Mouse (Mus musculus) hindbrain, embryonic 12.5 days (tissue): ENCODE data around the gene Ggcx. TPM values are rescaled to one million over a fixed set of nuclear protein-coding genes. Genes with fewer than 3 reads are reported as not detected.
A peak's percentile ranks its signal among the peaks of the same experiment; 100 is the strongest.

Experiments
- ATAC-seq: fragments of 200-750 bp; cut with Nextera tagmentation; 2 replicates; pipeline ENCODE4 v1.8.0; 2017; ENCODE audit warnings: moderate TSS enrichment; ENCODE audit not compliant: low FRiP score
- H3K27ac ChIP-seq: fragments of 300-500 bp; sonication (generic); 2 replicates; pipeline ENCODE4 v1.5.1; 2016; ENCODE audit warnings: mild to moderate bottlenecking
- H3K27me3 ChIP-seq: fragments of 300-500 bp; sonication (generic); 2 replicates; pipeline ENCODE4 v1.6.1; 2016; ENCODE audit warnings: mild to moderate bottlenecking
- H3K36me3 ChIP-seq: fragments of 300-500 bp; sonication (generic); 2 replicates; pipeline ENCODE4 v1.6.1; 2016; ENCODE audit warnings: mild to moderate bottlenecking
- H3K4me1 ChIP-seq: fragments of 300-500 bp; sonication (generic); 2 replicates; pipeline ENCODE4 v1.6.1; 2016
- H3K4me2 ChIP-seq: fragments of 300-500 bp; sonication (generic); replicated peaks from 2 replicates; pipeline ENCODE4 v1.6.1; 2016; ENCODE audit warnings: mild to moderate bottlenecking
- H3K4me3 ChIP-seq: fragments of 300-500 bp; sonication (generic); 2 replicates; pipeline ENCODE4 v1.5.1; 2016; ENCODE audit warnings: mild to moderate bottlenecking
- H3K9ac ChIP-seq: fragments of 300-500 bp; sonication (generic); 2 replicates; pipeline ENCODE4 v1.6.1; 2016; ENCODE audit warnings: mild to moderate bottlenecking, moderate library complexity
- H3K9me3 ChIP-seq: fragments of 300-500 bp; sonication (generic); replicated peaks from 2 replicates; pipeline ENCODE4 v1.6.1; 2016; ENCODE audit warnings: mild to moderate bottlenecking
- WGBS: fragments of 180-500 bp; shearing (Covaris S2); methylation state at CpG from one replicate; pipeline ENCODE4 v1.1.7; 2016; 5-methylcytosine and 5-hydroxymethylcytosine counted together
- polyA plus RNA-seq: library from polyadenylated mRNA; unstranded; fragments of >200 nt; fragmentation: Nextera tagmentation; extraction: Ambion mirVana; gene quantifications from 2 replicates; pipeline ENCODE4 v1.2.1, GENCODE M21; 2016

Gene Ggcx
- 24.9 and 30.8 TPM in 2 replicates for polyA plus RNA-seq

DNA sequence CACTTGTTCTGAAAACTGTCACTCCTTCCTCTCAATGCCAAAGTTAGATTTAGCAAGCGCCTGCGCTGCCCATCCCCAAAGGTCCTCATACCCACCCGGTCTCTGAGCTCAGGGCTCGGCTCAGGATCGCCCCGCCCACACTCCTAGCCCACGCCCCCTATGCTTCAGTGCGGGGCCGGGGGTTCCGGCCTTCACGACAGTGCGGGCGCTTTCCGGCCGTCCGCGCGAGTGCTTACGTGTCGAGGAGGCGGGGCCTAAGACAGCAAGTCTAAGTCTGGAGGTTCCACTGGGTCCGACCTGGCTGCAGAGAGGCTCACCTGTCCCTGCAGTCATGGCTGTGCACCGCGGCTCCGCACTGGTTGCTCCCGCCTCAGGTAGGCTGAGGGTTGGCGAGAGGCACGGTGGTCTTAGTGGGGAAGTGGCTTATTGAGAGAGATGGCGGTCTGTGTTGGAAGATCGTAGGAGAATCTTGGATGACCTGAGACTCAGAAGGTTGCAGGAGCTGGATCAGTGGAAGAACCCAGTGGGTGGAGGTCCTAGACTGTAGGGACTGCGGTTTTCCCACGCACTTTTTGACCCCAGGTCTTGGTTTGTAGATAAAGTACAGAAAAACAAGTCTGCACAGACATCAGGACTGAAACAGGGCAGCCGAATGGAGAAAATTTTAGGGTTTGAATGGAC lies at the start of gene Ggcx:
Gene Ggcx, plus strand, starts transcription at position 233 of the 681 bp plus-strand sequence.
- 2% methylated on average over 33 of the region's 33 CpGs for WGBS
- Histone ChIP-seq H3K27me3 (no peaks in the 10 kb centered on the region), H3K4me3 (peak within 1 kb of the TSS; percentile 78), H3K9ac (peak within 1 kb of the TSS; percentile 84), H3K4me1 (peaks cover 17% of the 10 kb centered on the region), H3K36me3 (peaks cover 20% of the 10 kb centered on the region), H3K4me2 (peak within 1 kb of the TSS; percentile 82), H3K27ac (peak within 1 kb of the TSS; percentile 58; the same call in 1 of the 2 replicates), H3K9me3 (no peaks in the 10 kb centered on the region)
- ATAC-seq: peak; percentile 96

DNA sequence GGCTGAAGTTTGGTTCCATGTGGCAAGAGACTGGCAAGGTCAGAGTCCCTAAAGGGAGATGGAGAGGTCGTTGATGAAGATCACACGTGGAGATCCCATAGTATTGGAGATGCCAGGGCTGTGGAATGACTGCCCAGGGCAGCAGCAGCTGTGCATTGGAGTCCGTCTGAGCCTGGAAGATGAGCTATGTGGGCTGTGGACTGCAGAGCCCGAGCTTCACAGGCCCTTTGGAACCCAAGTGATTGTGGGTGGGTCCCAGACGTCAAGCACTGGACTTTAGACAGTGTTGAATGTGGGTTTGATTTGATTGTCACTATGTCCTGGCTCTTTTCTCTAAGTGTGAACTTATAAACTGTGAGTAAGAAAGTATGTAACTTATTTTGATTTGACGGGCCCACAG lies 49.1 kb upstream of the Ggcx start:
- ATAC-seq: no peak
- Histone ChIP-seq H3K27me3 (no peaks in the 10 kb centered on the region), H3K4me1 (peaks cover 20% of the 10 kb centered on the region), H3K27ac (no peak overlapping the region), H3K36me3 (0 out of 2 replicates have a peak, but pooled peaks cover 4% of the 10 kb centered on the region), H3K9me3 (no peaks in the 10 kb centered on the region), H3K4me3 (no peak overlapping the region), H3K9ac (no peak overlapping the region), H3K4me2 (no peak overlapping the region)
- WGBS: 78% methylated on average over 6 of the region's 6 CpGs

DNA sequence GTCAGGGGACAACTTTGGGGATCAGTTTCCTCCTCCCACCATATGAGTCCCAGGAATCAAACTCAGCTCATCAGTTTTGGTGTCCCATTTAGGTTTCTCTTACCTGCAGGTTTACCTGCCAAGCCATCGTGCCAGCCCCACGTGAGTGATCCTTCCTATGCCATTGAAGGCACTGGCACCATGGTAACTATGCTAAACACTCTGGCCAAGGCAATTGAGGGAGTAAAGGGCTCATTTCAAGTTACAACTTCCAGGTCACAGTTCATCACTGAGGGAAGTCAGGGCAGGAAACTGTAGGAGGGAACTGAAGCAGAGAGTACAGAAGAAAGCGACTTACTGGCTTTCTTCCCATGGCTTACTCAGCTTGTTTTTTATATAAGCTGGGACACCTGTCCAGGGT lies 47.8 kb upstream of the Ggcx start:
- Histone ChIP-seq H3K9me3 (no peaks in the 10 kb centered on the region), H3K27ac (no peak overlapping the region), H3K27me3 (no peaks in the 10 kb centered on the region), H3K4me3 (no peak overlapping the region), H3K4me2 (no peak overlapping the region), H3K36me3 (no peaks in the 10 kb centered on the region), H3K9ac (no peak overlapping the region), H3K4me1 (peaks cover 14% of the 10 kb centered on the region)
- no peak for ATAC-seq
- 71% methylated on average over 3 of the region's 3 CpGs for WGBS

DNA sequence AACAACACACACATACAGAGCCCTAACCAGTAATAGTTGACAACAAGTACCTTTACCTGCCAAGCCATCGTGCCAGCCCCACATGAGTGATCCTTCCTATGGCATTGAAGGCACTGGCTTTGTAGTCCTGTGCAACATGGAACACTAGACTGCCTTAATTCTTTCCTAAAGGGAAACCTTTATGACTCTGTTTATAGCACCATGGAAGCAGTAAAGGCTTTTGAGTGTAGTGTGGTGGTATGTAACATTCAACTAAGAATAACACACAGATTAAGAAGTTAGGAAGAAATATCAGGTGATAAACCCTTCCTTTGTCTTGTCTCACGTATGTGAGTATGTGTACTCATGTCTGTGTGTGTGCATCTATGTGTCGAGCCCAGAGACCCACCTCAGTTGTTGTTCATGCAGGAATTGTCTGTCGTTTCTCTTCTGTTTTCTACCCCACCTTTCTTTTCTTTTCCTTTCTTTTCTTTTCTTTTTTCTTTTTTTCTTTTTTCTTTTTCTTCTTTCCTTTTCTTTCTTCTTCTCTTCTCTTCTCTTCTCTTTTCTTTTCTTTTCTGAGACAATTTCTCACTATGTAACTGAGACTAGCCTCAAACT lies 47.2 kb upstream of the Ggcx start, which contains the start of gene Rnf181:
Gene Rnf181, minus strand, starts transcription at position 113 of the 600 bp plus-strand sequence.
- H3K36me3 ChIP-seq: no peaks in the 10 kb centered on the region
- H3K27ac ChIP-seq: no peak within 1 kb of the TSS
- ATAC-seq: no peak
- H3K9ac ChIP-seq: no peak within 1 kb of the TSS
- no peaks in the 10 kb centered on the region for H3K9me3 ChIP-seq
- no peaks in the 10 kb centered on the region for H3K27me3 ChIP-seq
- WGBS: 71% methylated on average over 4 of the region's 4 CpGs
- H3K4me3 ChIP-seq: no peak within 1 kb of the TSS
- no peak within 1 kb of the TSS for H3K4me2 ChIP-seq
- H3K4me1 ChIP-seq: peaks cover 10% of the 10 kb centered on the region

DNA sequence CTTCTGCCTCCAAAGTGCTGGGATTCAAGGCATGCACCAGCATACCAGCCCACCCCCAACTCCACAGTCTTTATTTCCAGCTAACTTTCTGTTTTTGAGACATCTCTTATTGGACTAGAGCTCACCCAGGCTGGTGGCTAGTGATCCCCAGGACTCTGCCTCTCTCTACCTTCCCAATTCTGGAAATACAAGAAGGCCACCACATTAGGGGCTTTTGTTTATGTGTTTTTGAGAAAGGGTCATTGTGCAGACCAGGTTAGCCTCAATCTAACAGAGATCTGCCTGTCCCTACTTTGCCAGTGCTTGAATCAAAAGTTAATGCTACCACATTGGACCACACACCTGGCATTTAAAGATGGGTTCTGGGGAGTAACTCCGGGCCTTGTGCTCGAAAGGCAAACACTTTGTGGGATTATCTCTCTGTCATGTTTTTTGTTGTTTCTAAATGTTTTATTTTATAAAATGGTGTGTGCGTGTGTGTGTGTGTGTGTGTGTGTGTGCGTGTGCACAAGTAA lies 46.6 kb upstream of the Ggcx start:
- Histone ChIP-seq H3K27me3 (no peaks in the 10 kb centered on the region), H3K4me3 (no peak overlapping the region), H3K9me3 (no peaks in the 10 kb centered on the region), H3K27ac (no peak overlapping the region), H3K9ac (no peak overlapping the region), H3K36me3 (no peaks in the 10 kb centered on the region), H3K4me2 (no peak overlapping the region), H3K4me1 (peaks cover 10% of the 10 kb centered on the region)
- no peak for ATAC-seq
- 76% methylated on average over 4 of the region's 4 CpGs for WGBS

DNA sequence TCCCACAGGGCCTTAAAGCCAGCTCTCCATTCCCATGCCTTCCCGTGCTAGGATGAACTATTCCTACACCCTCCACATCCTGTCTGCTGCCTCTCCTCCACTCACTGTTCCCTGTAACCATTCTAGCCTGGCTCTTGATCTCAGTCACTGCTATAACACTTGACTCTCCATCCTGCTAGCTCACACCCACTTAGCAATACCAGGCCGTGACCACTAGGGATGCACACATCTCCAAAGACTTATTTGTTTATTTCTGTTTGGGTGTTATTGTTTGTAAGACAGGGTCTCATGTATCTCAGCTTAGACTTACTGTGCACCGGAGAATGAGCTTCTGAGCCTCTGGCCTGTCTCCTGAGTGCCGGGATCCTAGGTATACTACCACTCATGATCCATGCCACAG lies 44.6 kb upstream of the Ggcx start:
- 84% methylated on average over 4 of the region's 4 CpGs for WGBS
- H3K27ac ChIP-seq: no peak overlapping the region
- no peak overlapping the region for H3K4me2 ChIP-seq
- H3K36me3 ChIP-seq: no peaks in the 10 kb centered on the region
- H3K27me3 ChIP-seq: no peaks in the 10 kb centered on the region
- no peak overlapping the region for H3K9ac ChIP-seq
- no peak overlapping the region for H3K4me3 ChIP-seq
- ATAC-seq: no peak
- no peaks in the 10 kb centered on the region for H3K9me3 ChIP-seq
- H3K4me1 ChIP-seq: 0 out of 2 replicates have a peak, but pooled peaks cover 5% of the 10 kb centered on the region

DNA sequence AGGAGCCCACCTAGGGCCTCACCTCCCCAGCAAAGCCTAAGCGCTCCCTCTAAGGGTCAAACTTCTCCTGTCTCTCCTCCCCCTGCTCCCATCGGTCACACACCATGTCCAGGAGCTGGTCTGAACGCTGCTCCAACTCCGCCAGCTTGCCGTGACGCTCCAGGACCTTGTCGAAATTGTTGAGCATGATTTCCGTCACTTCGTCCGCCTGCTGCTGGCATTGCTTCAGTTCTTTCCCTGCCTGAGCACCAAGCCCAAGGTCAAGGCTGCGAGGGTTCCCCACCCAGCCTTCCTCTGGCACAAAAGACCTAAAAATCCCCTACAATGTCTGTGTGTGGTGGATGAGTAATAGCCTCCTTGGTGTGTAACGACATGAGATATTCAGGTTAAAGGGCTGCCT lies 44.0 kb upstream of the Ggcx start:
- H3K9me3 ChIP-seq: no peaks in the 10 kb centered on the region
- H3K36me3 ChIP-seq: no peaks in the 10 kb centered on the region
- 0 out of 2 replicates have a peak, but pooled peaks cover 5% of the 10 kb centered on the region for H3K4me1 ChIP-seq
- no peak overlapping the region for H3K4me2 ChIP-seq
- ATAC-seq: no peak
- H3K9ac ChIP-seq: no peak overlapping the region
- no peak overlapping the region for H3K27ac ChIP-seq
- no peaks in the 10 kb centered on the region for H3K27me3 ChIP-seq
- 83% methylated on average over 12 of the region's 12 CpGs for WGBS
- no peak overlapping the region for H3K4me3 ChIP-seq

DNA sequence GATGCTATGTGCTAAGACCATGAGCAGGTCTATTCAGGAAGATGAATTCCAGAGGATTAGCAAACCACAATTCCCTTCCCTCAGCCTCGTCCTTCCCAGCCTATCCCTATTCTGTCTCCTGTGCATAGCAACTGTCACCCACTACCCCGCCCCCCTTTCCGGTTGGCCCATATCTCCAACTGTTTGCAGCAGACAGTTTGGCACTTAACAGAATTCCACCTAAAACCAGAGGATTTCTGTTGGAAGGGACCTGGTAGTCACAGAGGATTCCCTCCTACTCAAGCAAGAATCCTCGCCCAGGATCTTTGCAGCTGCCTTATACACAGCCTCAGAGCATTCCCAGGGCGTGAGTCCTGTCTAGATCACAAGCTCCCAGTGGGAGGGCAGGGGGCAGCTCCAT lies 43.0 kb upstream of the Ggcx start:
- H3K27ac ChIP-seq: no peak overlapping the region
- ATAC-seq: no peak
- H3K4me3 ChIP-seq: no peak overlapping the region
- no peaks in the 10 kb centered on the region for H3K27me3 ChIP-seq
- H3K9ac ChIP-seq: no peak overlapping the region
- 48% methylated on average over 5 of the region's 5 CpGs for WGBS
- 0 out of 2 replicates have a peak, but pooled peaks cover 5% of the 10 kb centered on the region for H3K4me1 ChIP-seq
- no peaks in the 10 kb centered on the region for H3K9me3 ChIP-seq
- no peak overlapping the region for H3K4me2 ChIP-seq
- H3K36me3 ChIP-seq: no peaks in the 10 kb centered on the region

DNA sequence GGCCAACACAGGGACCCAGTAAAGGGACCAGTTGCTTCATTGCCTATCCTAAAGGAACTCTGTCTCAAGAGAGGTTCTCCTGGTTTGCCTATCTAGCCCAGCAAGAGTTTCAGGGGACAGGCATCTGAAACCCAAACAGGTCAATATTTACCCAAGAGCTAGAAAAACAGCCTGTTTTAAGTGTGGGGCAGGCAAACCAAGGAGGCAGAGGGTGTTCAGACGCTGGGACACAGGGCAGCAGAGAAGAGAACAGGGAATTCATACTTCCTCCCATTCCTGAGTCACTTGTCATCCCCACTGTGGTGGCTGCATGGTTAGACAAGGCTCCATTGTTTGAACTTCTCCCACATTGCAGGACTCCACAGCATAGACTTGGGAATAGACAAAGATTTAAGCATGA lies 42.5 kb upstream of the Ggcx start:
- Histone ChIP-seq H3K4me2 (no peak overlapping the region), H3K36me3 (no peaks in the 10 kb centered on the region), H3K27me3 (no peaks in the 10 kb centered on the region), H3K27ac (no peak overlapping the region), H3K9me3 (no peaks in the 10 kb centered on the region), H3K4me3 (no peak overlapping the region), H3K4me1 (0 out of 2 replicates have a peak, but pooled peaks cover 5% of the 10 kb centered on the region), H3K9ac (no peak overlapping the region)
- ATAC-seq: no peak
- WGBS: 31% methylated on average over 1 of the region's 1 CpGs

DNA sequence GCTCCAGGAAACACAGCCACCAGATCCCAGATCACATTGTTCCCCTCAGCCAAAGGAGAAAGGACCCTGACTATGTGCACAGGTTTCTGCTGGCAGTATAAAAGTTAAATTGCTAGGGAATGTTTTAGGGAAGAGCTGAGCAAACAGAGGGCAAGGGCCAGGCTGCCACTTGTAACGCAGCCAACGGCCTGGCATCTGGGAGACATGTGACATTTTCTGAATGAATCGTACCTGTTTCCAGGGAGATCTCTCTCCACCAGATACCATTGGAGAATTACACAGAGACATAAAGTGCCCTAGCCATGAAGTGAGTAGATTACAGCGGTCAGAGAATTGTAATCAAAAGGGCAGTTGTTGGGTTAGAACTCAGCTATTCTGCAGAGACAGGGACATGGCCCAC lies 40.9 kb upstream of the Ggcx start:
- H3K27ac ChIP-seq: no peak overlapping the region
- no peaks in the 10 kb centered on the region for H3K9me3 ChIP-seq
- H3K4me2 ChIP-seq: no peak overlapping the region
- H3K36me3 ChIP-seq: no peaks in the 10 kb centered on the region
- H3K9ac ChIP-seq: no peak overlapping the region
- H3K4me1 ChIP-seq: 0 out of 2 replicates have a peak, but pooled peaks cover 5% of the 10 kb centered on the region
- ATAC-seq: no peak
- no peak overlapping the region for H3K4me3 ChIP-seq
- no peaks in the 10 kb centered on the region for H3K27me3 ChIP-seq
- 85% methylated on average over 4 of the region's 4 CpGs for WGBS

DNA sequence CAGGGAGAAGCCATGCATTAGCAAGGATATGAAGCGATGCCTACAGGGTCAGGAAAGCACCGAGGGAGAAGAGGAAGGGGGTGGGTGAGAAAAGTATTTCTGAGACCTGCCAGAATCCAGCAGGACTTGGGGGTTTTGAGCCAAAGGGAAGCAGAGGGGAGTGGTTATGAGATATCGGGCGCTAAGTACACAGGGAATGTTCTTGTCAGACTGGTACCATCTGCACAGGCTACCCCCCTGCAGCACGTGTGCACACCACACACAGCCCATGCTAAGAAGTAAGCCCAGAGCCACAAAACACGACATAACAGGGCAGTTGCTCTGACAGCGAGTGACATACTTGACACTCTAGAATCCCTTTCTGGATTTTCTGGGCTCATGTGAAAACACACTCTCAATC lies 39.9 kb upstream of the Ggcx start:
- Histone ChIP-seq H3K4me2 (no peak overlapping the region), H3K27ac (no peak overlapping the region), H3K27me3 (peaks cover 6% of the 10 kb centered on the region), H3K4me3 (no peak overlapping the region), H3K36me3 (no peaks in the 10 kb centered on the region), H3K9me3 (no peaks in the 10 kb centered on the region), H3K9ac (no peak overlapping the region), H3K4me1 (0 out of 2 replicates have a peak, but pooled peaks cover 5% of the 10 kb centered on the region)
- WGBS: 75% methylated on average over 7 of the region's 7 CpGs
- ATAC-seq: no peak

DNA sequence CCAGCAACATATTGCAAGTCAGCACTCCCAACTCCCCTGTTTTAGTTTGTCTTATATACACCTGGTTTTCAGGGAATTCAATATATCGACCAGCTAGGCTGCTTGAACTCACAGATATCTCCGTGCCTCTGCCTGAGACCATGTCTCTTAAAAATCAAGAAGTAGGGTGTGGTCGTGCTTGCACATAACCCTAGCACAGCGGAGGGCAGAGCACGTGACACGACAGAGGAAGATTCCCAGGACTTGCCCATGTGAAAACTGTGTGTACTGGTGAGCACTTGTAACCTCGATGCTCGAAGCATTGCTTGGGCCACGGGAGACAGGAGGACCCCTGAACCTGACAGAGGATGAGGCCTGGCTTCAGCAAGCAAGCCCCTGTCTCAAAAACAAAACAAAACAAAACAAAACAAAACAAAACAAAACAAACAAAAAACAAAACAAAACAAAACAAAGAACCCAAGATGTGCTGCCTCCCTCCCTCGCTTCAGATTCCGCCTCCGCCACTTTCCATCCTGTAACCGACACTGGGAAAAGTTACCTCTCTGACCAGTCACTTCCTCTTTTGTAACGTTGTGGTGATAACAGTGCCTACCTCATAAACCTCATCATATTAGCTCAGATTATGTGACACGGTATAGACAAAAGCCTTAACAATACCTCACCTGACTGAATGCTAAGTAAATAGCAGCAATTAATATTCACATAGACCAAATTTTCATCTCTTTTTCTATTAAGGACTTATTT lies 39.1 kb upstream of the Ggcx start:
- Histone ChIP-seq H3K27ac (no peak overlapping the region), H3K4me1 (peaks cover 5% of the 10 kb centered on the region; the same call in 1 of the 2 replicates), H3K4me2 (no peak overlapping the region), H3K36me3 (no peaks in the 10 kb centered on the region), H3K27me3 (peaks cover 14% of the 10 kb centered on the region), H3K9ac (no peak overlapping the region), H3K9me3 (no peaks in the 10 kb centered on the region), H3K4me3 (no peak overlapping the region)
- ATAC-seq: no peak
- 85% methylated on average over 15 of the region's 15 CpGs for WGBS
